Mouse (Mus musculus) adrenal gland, postnatal 10 days (tissue): ENCODE data around the gene Amn. TPM values are rescaled to one million over a fixed set of nuclear protein-coding genes. Genes with fewer than 3 reads are reported as not detected.

Experiments used
- DNase-seq: peaks from one replicate; pipeline ENCODE4 v3.0.0; 2021; ENCODE audit warnings: mixed read lengths
- long read RNA-seq, 2 experiments: library from polyadenylated mRNA; stranded (forward); transcript quantifications; one replicate each; pipeline ENCODE4 v2.0.0; 2021
- total RNA-seq, 2 experiments: library from RNA; stranded (reverse); gene quantifications; 2 replicates each; pipeline ENCODE4 v1.2.3; 2021

Gene Amn
- total RNA-seq = under 1 TPM in 1 of 2 experiments, not detected in 1; 0.27 TPM
- long read RNA-seq, experiment 1, partial matches to known transcripts = 0 of 1 reads
- long read RNA-seq, experiment 1, other reads (novel, unspliced or antisense) = 0 of 1 reads
- long read RNA-seq, experiment 2, transcript Amn-201 (12 exons, 1,701 nt) = major isoform, 31 of 37 reads
- long read RNA-seq, experiment 2, partial matches to known transcripts = 5 of 37 reads
- long read RNA-seq, experiment 2, other reads (novel, unspliced or antisense) = 1 of 37 reads

DNA sequence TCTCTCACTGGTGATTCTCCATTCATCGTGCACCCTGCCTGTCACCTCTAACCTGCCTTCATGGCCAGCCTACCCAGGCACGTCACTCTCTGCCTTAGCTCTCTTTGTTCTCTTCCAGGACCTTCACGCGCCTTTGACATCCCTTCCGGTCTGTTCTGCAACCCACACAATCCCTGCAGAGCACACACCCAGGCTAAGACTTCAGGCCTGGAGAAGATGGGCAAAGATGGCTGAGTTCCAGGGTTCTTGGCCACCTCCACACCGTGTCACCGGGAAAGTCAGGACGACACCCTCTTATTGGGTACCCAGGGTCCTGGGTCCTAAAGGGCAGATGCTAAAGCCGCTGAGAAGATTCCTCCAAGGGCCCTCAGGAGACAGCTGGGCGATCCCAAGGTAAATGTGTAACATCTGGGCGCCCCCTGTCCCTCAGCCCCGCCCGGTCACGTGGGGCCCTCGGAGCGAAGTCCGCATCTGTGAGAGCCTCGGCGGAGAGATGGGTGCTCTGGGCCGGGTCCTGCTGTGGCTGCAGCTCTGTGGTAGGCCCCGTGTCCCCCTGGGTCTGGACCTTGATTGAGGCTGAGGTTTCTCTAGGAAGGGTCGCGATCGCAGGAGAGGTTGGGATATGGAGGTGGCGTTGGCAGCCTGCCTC lies at the start of gene Amn:
TSS of gene Amn (plus strand) at position 467 of the 649 bp plus-strand sequence.
- DNase-seq = no peak

DNA sequence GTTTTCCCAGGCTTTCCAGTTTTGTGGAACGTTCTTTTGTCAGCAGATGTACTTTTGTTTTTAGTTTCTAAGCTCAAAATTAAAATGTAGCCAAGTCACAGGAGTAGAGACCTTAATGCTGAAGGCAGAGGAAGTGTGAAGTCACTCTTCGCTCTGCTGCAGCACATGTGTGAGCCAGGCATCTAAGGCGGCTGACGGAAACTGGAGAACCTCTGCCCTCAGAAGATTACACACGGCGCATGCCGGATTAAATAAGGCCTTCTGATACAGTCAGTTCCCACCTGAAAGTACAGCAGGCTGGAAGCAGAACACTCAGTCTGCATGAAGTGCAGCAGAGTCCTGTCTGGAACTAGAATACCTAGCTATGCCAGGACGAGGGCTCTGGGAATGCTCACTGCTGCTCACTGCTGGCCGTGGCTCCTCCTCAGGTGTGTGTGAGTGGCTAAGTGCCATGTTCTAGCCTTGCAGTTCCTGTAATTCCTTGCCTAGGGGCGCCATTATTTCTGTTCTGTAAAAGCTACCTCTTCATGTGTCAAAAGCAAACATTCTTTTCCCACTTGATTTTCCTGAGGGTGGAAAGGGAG lies 45.6 kb upstream of the Amn start:
- no peak for DNase-seq

DNA sequence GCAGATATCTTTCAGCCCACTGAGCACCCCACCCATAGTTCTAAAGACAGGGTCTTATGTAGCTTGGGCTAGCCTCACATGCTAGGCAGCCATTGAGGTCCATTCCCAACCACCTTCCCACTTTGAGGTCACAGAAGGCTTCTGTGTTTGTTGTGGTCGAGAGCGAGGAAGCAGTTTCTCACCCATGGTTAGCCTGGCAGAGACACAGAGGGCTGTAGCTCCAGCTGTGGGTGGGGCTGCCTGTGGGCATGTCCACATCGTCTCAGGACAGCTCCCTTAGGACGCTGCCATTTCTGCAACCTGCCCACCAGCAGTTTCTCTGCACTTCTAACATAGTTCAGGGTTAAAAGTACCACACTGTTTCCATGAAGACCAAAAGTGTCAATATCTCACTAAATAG lies 43.5 kb upstream of the Amn start:
- DNase-seq = no peak

DNA sequence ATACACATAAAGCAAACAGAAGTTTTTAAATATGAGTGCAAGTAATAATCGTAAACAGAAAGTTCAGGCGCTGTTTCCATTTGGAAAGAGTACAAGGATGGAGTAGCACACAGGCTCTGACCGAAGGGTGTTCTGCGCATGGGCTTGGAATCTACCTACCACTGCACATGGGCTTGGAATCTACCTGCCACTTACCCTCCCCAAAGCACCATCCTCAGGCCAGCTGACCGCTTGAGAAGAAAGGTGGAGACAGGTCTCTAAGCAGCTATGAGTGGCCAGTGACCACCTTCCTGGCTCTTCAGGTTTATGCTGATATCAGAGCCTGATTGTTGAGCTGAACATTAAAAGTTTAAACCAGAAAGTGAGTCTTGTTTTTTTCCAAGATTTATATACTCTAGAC lies 42.4 kb upstream of the Amn start:
- no peak for DNase-seq

DNA sequence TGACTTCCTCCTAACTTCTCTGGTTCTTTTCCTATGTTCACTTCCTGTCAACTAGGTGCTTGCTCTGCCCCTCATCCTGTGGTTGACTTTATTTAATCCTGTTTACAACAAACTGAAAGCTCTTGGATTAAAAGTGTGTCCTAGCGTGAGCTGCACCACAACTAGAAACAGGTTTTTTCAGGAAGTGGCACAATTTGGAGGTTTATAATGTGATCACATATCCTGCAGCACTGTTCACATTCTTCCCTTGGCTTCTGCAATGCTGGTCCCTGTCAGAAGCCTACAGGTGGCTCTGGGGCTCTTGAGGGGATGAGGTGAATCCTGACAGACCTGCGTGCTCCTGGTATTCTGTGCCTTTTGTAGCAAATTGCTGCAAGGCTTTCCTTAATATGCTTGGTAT lies 40.1 kb upstream of the Amn start:
- DNase-seq = no peak

DNA sequence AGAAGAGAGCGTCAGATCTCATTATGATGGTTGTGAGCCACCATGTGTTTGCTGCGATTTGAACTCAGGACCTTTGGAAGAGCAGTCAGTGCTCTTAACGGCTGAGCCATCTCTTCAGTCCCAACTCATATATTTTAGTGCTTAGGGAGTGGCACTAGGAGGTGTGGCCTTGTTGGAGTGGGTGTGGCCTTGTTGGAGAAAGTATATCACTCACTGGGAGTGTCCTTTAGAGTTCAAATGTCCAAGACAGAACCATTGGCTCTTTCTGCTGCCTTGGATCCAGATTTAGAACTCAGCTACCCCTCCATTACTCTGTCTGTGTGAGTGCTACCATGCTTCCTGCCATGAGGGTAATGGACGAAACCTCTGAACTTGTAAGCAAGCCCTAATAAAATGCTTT lies 37.1 kb upstream of the Amn start:
- DNase-seq = no peak

DNA sequence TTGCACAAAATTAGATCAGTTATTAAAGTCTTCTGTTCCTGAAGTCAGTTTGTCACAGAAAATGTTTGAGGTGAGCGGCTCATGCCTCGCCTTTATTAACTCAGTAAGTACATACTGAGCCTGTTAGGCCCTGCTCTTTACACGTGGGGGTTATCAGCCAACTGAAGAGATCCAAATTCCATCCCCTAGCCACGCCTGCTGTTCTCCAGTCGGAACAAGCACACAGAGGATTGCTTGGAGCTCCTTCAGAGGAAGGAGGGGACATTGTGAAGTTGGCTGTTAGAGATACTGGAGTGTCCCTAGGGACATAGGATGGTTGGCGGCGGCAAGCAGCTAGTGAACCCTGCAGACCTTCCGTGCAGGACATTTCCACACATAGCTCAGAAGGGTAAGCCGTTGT lies 36.5 kb upstream of the Amn start:
- peak; percentile 17 for DNase-seq

DNA sequence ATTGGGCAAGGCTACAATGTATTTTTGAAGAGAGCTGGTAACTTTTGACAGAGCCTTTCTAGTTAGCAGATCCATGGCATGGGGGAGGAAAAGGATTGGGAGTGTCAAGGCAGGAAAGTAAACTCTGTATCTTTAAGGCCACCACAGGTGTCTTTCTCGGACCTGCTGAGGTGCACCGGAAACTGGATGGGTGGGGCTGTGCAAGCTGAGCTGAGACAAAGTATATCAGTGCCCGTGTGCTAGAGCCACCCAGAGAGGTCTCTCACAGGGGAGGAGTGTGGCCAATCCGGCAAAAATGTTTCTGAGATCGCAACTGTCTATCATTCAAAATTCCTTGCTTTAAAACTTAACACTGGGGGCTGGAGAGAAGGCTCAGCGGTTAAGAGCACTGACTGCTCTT lies 35.3 kb upstream of the Amn start:
- no peak for DNase-seq

DNA sequence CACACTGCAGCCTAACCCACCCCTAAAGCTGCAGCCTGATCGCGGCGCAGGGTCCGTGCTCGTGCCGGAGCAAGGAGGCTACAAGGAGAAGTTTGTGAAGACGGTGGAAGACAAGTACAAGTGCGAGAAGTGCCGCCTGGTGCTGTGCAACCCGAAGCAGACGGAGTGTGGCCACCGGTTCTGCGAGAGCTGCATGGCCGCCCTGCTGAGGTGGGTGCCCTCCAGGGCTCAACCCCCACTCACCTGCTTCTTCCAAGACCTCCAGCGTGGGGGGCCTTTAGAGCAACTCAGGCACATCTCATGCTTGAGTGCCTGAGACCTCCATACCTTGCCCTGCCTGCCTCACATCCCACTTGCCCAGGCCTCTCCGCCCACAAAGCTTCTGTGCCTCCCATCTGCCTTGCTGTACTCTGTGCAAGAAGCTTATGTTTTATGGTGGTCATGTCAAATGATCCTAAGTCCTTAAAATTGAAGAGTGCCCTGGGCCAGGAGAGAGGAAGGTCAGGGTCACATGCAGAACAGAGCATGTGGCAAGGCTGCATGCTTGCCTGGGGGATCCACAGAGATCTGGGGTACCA lies 33.2 kb upstream of the Amn start:
- no peak for DNase-seq

DNA sequence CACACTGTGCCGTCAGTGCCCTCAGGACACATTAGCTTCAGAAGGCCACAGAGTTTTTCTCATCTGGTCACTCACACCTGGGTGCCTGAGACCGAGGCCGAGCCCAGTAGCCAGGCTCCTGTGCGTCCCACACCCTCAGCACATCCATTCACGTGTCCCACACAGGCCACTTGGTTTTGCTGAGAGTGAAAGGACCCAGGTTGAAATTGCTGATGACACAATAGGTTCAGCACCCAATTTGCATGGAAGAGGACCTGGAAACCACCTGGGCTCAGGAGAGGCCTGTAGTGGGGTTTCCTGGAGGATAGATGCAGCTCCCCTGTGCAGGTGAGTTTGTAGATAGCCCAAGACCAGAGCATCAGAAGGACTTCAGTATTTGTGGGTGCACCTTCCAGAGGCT lies 32.5 kb upstream of the Amn start:
- no peak for DNase-seq

DNA sequence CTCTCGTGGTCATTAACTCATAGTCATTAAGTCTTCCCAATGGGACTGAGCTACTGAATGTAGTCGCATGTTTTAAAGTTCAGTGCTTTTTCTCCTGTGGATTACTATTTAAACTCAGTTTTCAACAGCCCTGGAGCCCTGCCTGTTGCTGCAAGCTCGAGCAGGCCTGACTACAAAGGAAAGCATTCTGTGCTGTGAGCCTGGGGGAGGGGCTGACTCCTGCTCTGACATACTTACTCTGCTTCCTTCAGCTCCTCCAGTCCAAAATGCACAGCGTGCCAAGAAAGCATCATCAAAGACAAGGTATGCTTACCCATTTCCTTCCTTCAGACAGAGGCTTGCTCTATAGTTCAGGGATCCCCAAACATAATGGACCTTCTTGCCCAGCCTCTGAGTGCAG lies 32.1 kb upstream of the Amn start:
- peak; percentile 37 for DNase-seq

DNA sequence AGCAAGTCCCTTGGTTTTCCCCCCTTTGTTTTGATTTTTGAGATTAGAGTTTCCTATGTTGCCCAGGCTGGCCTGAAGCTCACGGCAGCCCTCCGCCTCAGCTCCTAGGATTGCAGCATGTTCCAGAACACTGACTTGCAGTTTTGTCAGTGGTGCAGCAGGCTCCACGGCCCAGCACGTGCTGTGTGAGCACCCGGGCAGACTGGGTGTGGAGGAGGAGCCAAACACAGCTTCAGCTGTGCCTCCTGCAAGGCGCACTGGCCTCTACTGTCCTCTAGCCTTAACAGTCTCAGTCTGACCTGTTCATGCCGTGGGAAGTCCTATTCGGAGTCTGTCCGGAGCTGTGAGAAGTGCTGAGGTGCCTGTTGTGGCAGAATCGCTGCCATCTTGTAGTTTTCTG lies 31.0 kb upstream of the Amn start:
- no peak for DNase-seq

DNA sequence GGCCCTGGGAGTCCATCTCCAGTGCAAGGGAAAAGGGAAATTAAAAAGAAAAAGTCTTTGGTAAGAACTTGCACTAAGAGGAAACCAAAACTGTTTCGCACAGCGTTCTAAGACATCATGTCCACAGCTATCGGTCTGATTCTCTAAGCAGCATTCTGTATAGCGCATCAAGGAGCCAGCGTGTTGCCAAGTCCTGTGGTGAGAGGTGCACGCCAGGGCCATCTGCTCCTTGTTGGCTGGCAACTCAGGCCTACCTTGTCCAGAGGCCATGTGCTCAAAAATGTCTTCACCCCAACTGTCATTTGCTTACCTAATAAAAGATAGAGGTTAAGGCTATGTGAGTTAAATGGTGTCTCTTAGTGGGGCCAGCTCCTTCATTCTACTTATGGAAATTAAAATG lies 29.0 kb upstream of the Amn start:
- no peak for DNase-seq

DNA sequence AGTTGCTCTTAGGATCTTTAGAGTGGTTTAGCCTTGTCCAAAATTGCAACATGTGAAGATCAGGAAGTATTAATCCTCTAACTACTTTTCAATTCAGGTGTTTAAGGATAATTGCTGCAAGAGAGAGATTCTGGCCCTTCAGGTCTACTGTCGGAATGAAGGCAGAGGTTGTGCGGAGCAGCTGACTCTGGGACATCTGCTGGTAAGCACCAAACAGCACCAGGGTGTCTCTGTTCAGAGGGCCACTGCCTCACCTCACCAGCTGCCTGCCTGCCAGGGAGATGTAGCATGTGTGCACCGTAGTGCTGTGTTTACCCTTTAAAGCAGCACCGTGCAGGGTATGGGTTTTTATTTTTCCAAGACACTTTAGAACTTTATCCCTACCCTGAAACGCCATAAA lies 28.5 kb upstream of the Amn start:
- no peak for DNase-seq

DNA sequence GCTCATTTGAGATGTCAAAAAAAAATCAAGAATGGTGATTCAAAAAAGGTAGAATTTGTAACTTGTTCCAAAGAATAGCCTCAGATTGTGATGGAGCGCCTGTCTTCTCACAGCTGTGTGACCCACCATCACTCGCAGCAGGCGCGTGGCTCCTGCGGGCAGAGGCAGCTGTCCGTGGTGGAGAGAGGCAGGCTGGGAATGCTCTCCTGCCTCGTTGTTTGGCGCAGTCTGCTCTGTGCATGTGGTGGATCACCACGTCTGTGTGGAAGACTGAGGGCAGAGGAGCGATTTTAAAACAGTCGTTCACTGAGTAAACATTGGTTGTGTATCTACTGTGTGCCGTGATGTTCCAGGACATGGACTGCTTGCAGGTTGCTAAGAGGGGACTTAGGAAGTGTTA lies 27.2 kb upstream of the Amn start:
- DNase-seq = no peak

DNA sequence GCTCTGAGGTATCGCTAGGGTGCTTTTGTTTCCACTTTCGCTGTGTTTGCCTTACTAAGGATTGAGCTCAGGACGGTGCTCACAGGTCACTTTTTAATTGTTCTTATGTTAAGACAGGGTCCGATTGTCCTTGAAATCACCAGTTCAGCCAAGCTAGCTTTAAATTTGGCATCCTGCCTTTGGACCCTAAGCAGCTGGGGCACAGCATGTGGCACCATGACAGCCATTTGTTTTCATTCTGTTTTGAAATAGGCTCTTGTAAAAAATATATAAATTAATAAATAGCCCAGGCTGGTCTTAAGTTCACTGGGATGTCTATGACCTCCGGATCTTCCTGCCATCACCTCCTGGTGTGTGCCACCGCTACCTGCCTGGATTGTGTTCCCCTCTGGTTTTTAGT lies 25.8 kb upstream of the Amn start:
- no peak for DNase-seq

DNA sequence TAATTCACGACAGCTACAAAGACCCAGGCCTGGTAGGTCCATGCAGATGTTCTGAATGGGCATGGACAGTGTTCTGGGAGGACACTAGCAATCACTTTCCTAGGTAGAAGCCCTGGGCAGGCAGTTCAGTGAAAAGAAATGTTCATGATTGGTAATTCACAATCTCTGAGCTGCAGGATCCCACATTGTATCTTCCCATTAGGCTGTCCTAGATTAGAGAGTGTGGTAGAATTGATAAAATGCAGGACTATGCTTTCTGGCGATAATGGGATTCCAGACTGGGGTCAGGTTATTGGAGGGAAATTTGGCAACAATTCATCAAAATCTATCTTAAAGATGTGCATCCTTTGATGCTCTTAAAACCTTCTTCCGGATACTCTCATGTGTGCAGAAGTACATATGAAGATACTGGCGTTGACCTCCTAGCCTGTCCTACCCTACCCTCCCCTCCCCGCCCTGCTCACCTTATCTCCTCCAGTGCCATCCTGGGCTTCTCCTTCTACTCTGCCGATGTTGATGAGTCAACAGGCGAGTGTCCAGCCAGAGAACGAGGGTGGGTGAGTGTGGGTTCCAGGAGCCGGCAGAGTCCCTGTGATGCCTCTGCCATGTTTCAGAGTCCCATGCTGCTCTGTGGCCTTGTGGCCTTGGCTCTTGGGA lies 24.0 kb upstream of the Amn start:
- no peak for DNase-seq

DNA sequence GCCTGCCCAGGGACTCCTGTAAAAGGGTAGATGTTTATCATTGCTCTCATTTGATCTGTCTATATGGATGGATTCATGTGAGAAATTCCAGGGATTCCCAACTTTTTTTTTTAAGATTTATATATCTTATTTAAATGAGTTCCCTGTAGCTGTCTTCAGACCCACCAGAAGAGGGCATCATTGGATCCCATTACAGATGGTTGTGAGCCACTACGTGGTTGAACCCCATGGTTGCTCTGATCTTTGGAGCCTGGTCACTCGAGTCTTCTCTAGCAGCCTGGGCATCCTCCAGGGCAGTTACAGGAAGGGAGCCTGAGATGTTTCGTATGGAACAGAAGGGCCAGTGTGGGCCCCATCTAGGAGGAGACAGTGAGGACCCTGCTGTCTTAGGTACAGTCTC lies 21.8 kb upstream of the Amn start:
- no peak for DNase-seq

DNA sequence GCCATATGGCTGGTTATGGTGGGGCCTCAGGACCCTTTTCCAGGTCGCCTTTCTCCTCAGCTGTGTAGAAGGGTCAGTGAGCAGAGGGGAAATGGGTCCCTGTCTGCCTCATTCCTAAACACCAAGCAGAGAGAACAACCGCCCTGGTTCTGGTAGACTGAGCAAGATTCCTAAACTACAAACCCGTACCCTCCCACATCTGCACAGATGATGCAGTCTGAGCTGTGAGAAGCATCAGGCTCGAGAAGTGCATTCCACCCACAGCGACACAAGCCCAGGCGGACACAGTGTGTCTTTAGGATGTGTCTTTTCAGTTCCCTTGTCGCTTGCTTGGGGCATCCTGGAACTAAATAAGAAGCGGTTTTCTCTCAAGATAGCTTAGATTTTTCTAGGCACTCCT lies 20.8 kb upstream of the Amn start:
- DNase-seq = no peak

DNA sequence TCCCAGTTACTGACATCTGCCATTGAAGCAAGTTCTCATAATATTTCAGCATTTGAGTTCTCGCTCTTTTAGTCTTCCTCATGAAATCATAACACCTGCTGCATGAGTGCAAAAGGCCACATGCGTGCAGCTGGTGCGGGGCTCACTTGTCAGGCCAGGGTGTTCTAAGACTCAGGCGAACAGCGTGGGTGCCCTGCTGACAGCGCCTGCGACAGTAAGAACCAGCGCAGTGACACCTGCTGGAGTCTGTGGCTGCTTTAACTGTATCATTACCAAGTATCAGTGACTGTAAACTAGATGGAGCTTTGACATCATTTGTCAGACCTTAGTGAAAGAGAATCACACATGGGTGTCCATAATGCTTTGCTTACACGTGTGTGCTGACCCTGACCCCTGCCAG lies 19.7 kb upstream of the Amn start:
- DNase-seq = no peak

DNA sequence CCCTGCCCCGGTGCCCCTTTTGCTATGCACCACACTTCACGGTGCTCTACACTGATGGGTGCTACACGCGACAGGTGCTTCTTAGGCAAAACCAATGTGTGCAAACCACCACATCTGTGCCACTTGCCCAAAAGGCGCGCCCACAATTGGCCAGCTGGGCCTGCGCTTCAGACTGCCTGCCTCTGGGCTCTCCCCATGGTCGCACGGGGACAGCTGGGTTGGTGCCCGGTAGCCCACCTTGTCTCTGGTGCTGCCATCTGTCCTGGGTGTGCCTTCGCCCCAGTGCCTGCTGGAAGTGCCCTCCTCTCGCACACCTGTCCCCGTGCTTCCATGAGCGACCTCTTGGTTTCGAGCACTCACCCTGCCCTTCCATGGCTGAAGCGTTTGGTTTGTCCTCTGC lies 7.2 kb upstream of the Amn start:
- no peak for DNase-seq

DNA sequence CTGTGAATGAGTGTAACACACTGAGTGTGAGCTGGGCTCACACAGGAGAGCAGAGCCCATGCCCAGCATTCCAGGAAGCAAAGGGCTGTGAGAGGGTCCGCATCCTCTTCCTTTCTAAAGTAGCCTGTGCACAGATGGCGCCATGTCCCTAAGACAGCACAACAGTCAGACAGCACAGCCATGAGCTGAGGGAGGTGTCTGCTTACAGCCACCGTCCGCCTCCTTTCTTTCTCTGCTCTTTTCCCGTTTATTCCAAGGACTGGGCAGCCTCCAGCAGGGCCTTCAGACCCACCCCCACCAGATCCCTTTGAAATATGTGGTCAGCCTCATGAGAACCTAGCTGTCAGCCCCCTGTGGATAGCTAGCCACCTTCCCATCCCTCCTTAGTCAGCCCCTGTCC lies 5.7 kb upstream of the Amn start:
- DNase-seq = no peak

DNA sequence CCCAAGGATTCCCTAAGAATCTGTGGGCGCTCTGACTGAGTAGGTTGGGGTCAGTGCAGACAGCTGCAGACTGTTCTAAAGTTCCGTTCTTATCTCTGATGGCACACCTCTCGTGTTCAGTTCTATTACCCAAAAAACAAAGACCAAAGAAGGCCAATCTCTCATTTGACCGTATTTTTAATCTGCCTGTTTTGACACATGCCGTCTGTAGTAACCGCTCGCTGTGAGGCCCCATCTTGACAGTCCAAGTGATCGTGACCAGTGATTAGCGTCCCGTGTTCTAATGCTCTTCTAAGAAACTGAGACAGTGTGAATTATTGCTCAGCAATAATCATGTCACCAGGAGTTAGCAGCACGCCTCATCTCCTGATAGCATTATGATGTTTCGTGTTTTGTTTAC lies 4.3 kb upstream of the Amn start:
- DNase-seq = no peak
